ENCODE assay signal across 8 mouse cellular contexts in the genomic region with DNA sequence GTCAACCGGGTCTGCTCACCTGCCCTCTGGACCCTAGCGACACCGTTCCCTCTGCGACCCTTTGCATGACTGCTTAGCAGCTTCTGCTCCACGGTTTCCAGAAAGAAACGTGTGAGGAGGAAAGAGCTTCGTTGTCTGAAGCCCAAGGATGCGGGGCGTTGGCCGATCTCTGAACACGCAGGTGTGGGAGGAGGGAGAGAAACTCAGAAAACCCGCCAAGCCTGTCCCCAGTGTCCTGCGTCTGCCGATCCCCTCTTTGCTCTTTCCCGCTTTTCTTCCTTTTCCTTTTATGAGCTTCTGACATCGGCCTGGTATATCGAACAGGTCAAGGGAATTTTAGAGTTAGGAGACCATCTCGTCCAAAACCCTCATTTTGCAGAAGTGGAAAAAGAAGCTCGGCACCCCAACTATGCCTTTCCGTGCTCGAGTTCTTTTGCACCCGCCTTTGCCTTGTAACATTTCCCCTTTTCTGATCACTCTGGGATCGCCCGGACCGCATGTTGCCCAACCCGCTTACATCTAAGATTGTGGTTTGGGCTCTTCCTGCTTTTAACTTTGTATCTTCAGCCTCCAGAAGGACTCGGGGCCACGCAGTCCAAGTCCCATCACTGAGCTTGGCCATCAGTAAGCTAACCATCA. TPM values are rescaled to one million over a fixed set of nuclear protein-coding genes. Genes with fewer than 3 reads are reported as not detected.
DNase-seq lines count a peak whose midpoint lies in the region; ATAC-seq and TF ChIP-seq lines count a peak whose summit lies in the region.
"Had no signal": no experiment of that assay in that cellular context is flagged by ENCODE, and none has a peak within 500 bp of the region (broad histone marks: within the 10 kb centered on the region; RNA-seq: fewer than 3 reads in every experiment).

No protein-coding gene starts in this region.

- peak overlapping the region; percentile 84 to 88 for H3K4me3 ChIP-seq in ES-E14 (ENCODE audit: insufficient read depth in 1 of 2, low read depth in 1 of 2, low read length in 2 of 2, poor library complexity in 1 of 2, severe bottlenecking in 1 of 2)
- peak overlapping the region; percentile 80 for H3K4me3 ChIP-seq in heart, embryonic 16.5 days (ENCODE audit: low read length)
- peak overlapping the region; percentile 74 for H3K4me3 ChIP-seq in liver, embryonic 15.5 days (replicated peaks)
- H3K4me3 ChIP-seq in neural tube, embryonic 12.5 days = peak overlapping the region; percentile 70

- H3K27ac ChIP-seq in ES-E14 (ENCODE audit: insufficient read depth, low read depth, low read length, poor library complexity, severe bottlenecking) = no peak overlapping the region
- no peak overlapping the region for H3K27ac ChIP-seq in heart, embryonic 16.5 days (ENCODE audit: low read length)
- peak overlapping the region; percentile 95 for H3K27ac ChIP-seq in liver, embryonic 15.5 days (replicated peaks)
- H3K27ac ChIP-seq in neural tube, embryonic 12.5 days = no peak overlapping the region

- ATAC-seq in heart, embryonic 16.5 days (replicated peaks; ENCODE audit: extremely low read depth, insufficient read depth, low FRiP score) = no peak
- ATAC-seq in liver, embryonic 15.5 days (ENCODE audit: insufficient read depth) = no peak
- no peak for ATAC-seq in neural tube, embryonic 12.5 days (ENCODE audit: low FRiP score, low read depth)
- no peak for ATAC-seq in activated CD4-positive, CD25-positive, alpha-beta regulatory T cell, adult 4 months

- 1% methylated on average over 28 of the region's 28 CpGs for WGBS in heart, embryonic 16.5 days
- WGBS in liver, embryonic 15.5 days (ENCODE audit: insufficient replicate concordance) = under 1% methylated on average over 28 of the region's 28 CpGs
- 2% methylated on average over 28 of the region's 28 CpGs for WGBS in neural tube, embryonic 12.5 days

- in situ Hi-C loops in ES-E14 (cut with MboI; ENCODE audit: low sequenced_read_pairs in 2 of 2, unreplicated experiment in 2 of 2) = loop anchor here in 1 of 2 experiments (10.0 kb wide), 1 partner anchor 63 kb away; no protein-coding TSS in a partner anchor

- no peaks in the 10 kb centered on the region for H3K4me1 ChIP-seq in ES-E14 (ENCODE audit: control insufficient read depth in 2 of 2, insufficient read depth in 2 of 2, low read length in 2 of 2, poor library complexity in 1 of 2)
- H3K4me1 ChIP-seq in heart, embryonic 16.5 days (ENCODE audit: control insufficient read depth, insufficient read depth, low read length) = peaks cover 21% of the 10 kb centered on the region
- H3K4me1 ChIP-seq in liver, embryonic 15.5 days (replicated peaks) = peaks cover 45% of the 10 kb centered on the region
- H3K4me1 ChIP-seq in neural tube, embryonic 12.5 days = peaks cover 23% of the 10 kb centered on the region

- H3K36me3 ChIP-seq in ES-E14 (ENCODE audit: control insufficient read depth, insufficient read depth, low read length, poor library complexity, severe bottlenecking) = peaks cover 3% of the 10 kb centered on the region
- H3K36me3 ChIP-seq in heart, embryonic 16.5 days (ENCODE audit: control insufficient read depth, insufficient read depth) = peaks cover 7% of the 10 kb centered on the region
- peaks cover 25% of the 10 kb centered on the region for H3K36me3 ChIP-seq in liver, embryonic 15.5 days (replicated peaks)
- H3K36me3 ChIP-seq in neural tube, embryonic 12.5 days = 0 out of 2 replicates have a peak, but pooled peaks cover 8% of the 10 kb centered on the region

- peak overlapping the region; percentile 67 for H3K9ac ChIP-seq in ES-E14 (ENCODE audit: insufficient read depth, low read depth, low read length, poor library complexity, severe bottlenecking)
- H3K9ac ChIP-seq in heart, embryonic 16.5 days (ENCODE audit: low read length) = peak overlapping the region; percentile 87
- peak overlapping the region; percentile 73 for H3K9ac ChIP-seq in liver, embryonic 15.5 days
- H3K9ac ChIP-seq in neural tube, embryonic 12.5 days = peak overlapping the region; percentile 47; the same call in 1 of the 2 replicates

- H3K4me2 ChIP-seq in heart, embryonic 16.5 days (ENCODE audit: low read depth, low read length) = peak overlapping the region; percentile 87
- H3K4me2 ChIP-seq in liver, embryonic 15.5 days = peak overlapping the region; percentile 92
- H3K4me2 ChIP-seq in neural tube, embryonic 12.5 days (replicated peaks) = peak overlapping the region; percentile 100

- no peaks in the 10 kb centered on the region for H3K9me3 ChIP-seq in ES-E14 (ENCODE audit: control insufficient read depth, insufficient read depth, low read depth, low read length)
- no peaks in the 10 kb centered on the region for H3K9me3 ChIP-seq in heart, embryonic 16.5 days (replicated peaks; ENCODE audit: control insufficient read depth, low read length)
- no peaks in the 10 kb centered on the region for H3K9me3 ChIP-seq in liver, embryonic 15.5 days (replicated peaks)
- H3K9me3 ChIP-seq in neural tube, embryonic 12.5 days = no peaks in the 10 kb centered on the region

- no peak for DNase-seq in ES-E14 (ENCODE audit: low read depth, low spot score)
- peak; percentile 52 for DNase-seq in c-Kit-negative CD71-positive TER-119-positive erythroid progenitor cells, embryonic 14.5 days (ENCODE audit: low read depth, low spot score)
- no peak for DNase-seq in Muller cell, postnatal 12 days (ENCODE audit: inconsistent ontology term)

- no peaks in the 10 kb centered on the region for H3K27me3 ChIP-seq in heart, embryonic 16.5 days (ENCODE audit: control insufficient read depth, insufficient read depth, low read length)
- H3K27me3 ChIP-seq in liver, embryonic 15.5 days = peaks cover 35% of the 10 kb centered on the region
- peaks cover 21% of the 10 kb centered on the region for H3K27me3 ChIP-seq in neural tube, embryonic 12.5 days (replicated peaks)

TF ChIP-seq in ES-E14, 5 proteins besides CTCF, POLR2A, EP300 and RAD21:
- TF ChIP-seq ZC3H11A (IDR thresholded peaks at IDR 0.05; ENCODE audit: borderline replicate concordance, low read depth, low read length) = no peak
- no peak for TF ChIP-seq ZNF384 (IDR thresholded peaks at IDR 0.05; ENCODE audit: low read depth, low read length)

RNA-seq across cellular contexts. Expression of a gene that starts 0.7 kb away (rescaled TPM):
- total RNA-seq in ES-E14 (2012; rRNA removed) = 10.5 and 12.1 TPM in 2 replicates
- 15.9 and 17.7 TPM in 2 replicates for polyA plus RNA-seq in heart, embryonic 16.5 days (2015; fragmentation: Nextera tagmentation; extraction: Ambion mirVana)
- polyA plus RNA-seq in liver, embryonic 15.5 days (2015; fragmentation: Nextera tagmentation; extraction: Ambion mirVana) = 32.5 and 33.5 TPM in 2 replicates
- 9.2 and 12.6 TPM in 2 replicates for polyA plus RNA-seq in neural tube, embryonic 12.5 days (2016; fragmentation: Nextera tagmentation; extraction: Ambion mirVana)
- 1 to 10 TPM; 3.2 to 7.5 TPM for polyA plus RNA-seq in activated CD4-positive, CD25-positive, alpha-beta regulatory T cell, adult 4 months (2017; shearing (Covaris generic))

RNA-seq across cellular contexts. Expression of a gene that starts 26.4 kb away (rescaled TPM):
- 18.2 and 21.1 TPM in 2 replicates for total RNA-seq in ES-E14 (2012; rRNA removed)
- 33.9 and 34.2 TPM in 2 replicates for polyA plus RNA-seq in heart, embryonic 16.5 days (2015; fragmentation: Nextera tagmentation; extraction: Ambion mirVana)
- polyA plus RNA-seq in liver, embryonic 15.5 days (2015; fragmentation: Nextera tagmentation; extraction: Ambion mirVana) = 2.2 and 3.2 TPM in 2 replicates
- 25.2 and 28.5 TPM in 2 replicates for polyA plus RNA-seq in neural tube, embryonic 12.5 days (2016; fragmentation: Nextera tagmentation; extraction: Ambion mirVana)
- 10 to 100 TPM; 14.2 to 16.6 TPM for polyA plus RNA-seq in activated CD4-positive, CD25-positive, alpha-beta regulatory T cell, adult 4 months (2017; shearing (Covaris generic))

RNA-seq across cellular contexts. Expression of a gene that starts 34.3 kb away (rescaled TPM):
- total RNA-seq in ES-E14 (2012; rRNA removed) = 0.48 and 1.3 TPM in 2 replicates
- 1,973 and 1,982 TPM in 2 replicates for polyA plus RNA-seq in heart, embryonic 16.5 days (2015; fragmentation: Nextera tagmentation; extraction: Ambion mirVana)
- 4.5 and 6.9 TPM in 2 replicates for polyA plus RNA-seq in liver, embryonic 15.5 days (2015; fragmentation: Nextera tagmentation; extraction: Ambion mirVana)
- 0.67 and 3.0 TPM in 2 replicates for polyA plus RNA-seq in neural tube, embryonic 12.5 days (2016; fragmentation: Nextera tagmentation; extraction: Ambion mirVana)
- not detected for polyA plus RNA-seq in activated CD4-positive, CD25-positive, alpha-beta regulatory T cell, adult 4 months (2017; shearing (Covaris generic))
- total RNA-seq: left cerebral cortex, postnatal 36 days had no signal

Comparison
In these comparisons a context has a peak if more than half of its experiments do, and no peak if none do; other contexts are left out.
1. RNA of a gene that starts 34.3 kb away (polyA plus RNA-seq): 1,973 to 1,982 TPM in heart, embryonic 16.5 days; 4.5 to 6.9 TPM in liver, embryonic 15.5 days, 0.67 to 3.0 TPM in neural tube, embryonic 12.5 days and not detected in activated CD4-positive, CD25-positive, alpha-beta regulatory T cell, adult 4 months; every median in the first group is over 100 times any median in the second.
2. Peak in every context shown above with its lines, with median percentiles within 50 percentile points of each other: H3K4me3 ChIP-seq, H3K9ac ChIP-seq and H3K4me2 ChIP-seq.